25 mouse cellular contexts compared by ENCODE assay signal in genomic region chr17:87897175-87897574, GRCm38 (mm10). TPM values are rescaled to one million over a fixed set of nuclear protein-coding genes. Genes with fewer than 3 reads are reported as not detected.
DNase-seq lines count a peak whose midpoint lies in the region; ATAC-seq and TF ChIP-seq lines count a peak whose summit lies in the region.
"Had no signal": no experiment of that assay in that cellular context is flagged by ENCODE, and none has a peak within 500 bp of the region (broad histone marks: within the 10 kb centered on the region; RNA-seq: fewer than 3 reads in every experiment).

No protein-coding gene starts in this region.

- no peaks in the 10 kb centered on the region for H3K27me3 ChIP-seq in embryonic facial prominence, embryonic 11.5 days (ENCODE audit: control insufficient read depth, insufficient read depth, low read length)
- H3K27me3 ChIP-seq in embryonic facial prominence, embryonic 10.5 days (replicated peaks; ENCODE audit: low read depth, poor library complexity, severe bottlenecking), result no peaks in the 10 kb centered on the region
- H3K27me3 ChIP-seq in lung, embryonic 15.5 days, result no peaks in the 10 kb centered on the region
- H3K27me3 ChIP-seq in midbrain, embryonic 13.5 days, result no peaks in the 10 kb centered on the region
- H3K27me3 ChIP-seq in liver, embryonic 11.5 days (replicated peaks; ENCODE audit: control insufficient read depth, insufficient read depth, low read length), result no peaks in the 10 kb centered on the region
- H3K27me3 ChIP-seq: forebrain, embryonic 15.5 days; limb, embryonic 15.5 days; neural tube, embryonic 12.5 days had no signal

- no peak for TF ChIP-seq CTCF in brain, embryonic 14.5 days (IDR thresholded peaks at IDR 0.05; ENCODE audit: borderline replicate concordance, extremely low read depth, insufficient read depth, insufficient read length)

- TF ChIP-seq POLR2A in brain, embryonic 14.5 days (IDR thresholded peaks at IDR 0.05; ENCODE audit: borderline replicate concordance, extremely low read depth, insufficient read depth, insufficient read length, poor library complexity, severe bottlenecking), result no peak

- no peak overlapping the region for H3K4me2 ChIP-seq in embryonic facial prominence, embryonic 11.5 days (ENCODE audit: low read depth, low read length)
- H3K4me2 ChIP-seq in lung, embryonic 15.5 days, result no peak overlapping the region
- no peak overlapping the region for H3K4me2 ChIP-seq in midbrain, embryonic 13.5 days (replicated peaks)
- no peak overlapping the region for H3K4me2 ChIP-seq in liver, embryonic 11.5 days
- H3K4me2 ChIP-seq: forebrain, embryonic 15.5 days; limb, embryonic 15.5 days; neural tube, embryonic 12.5 days had no signal

- DNase-seq in embryonic facial prominence, embryonic 11.5 days (ENCODE audit: low spot score), result peak; percentile 25
- no peak for DNase-seq in embryonic facial prominence, embryonic 10.5 days (ENCODE audit: low spot score)
- DNase-seq in lung, postnatal 14 days, result no peak
- peak; percentile 55 for DNase-seq in brain, embryonic 14.5 days (ENCODE audit: low read depth)
- no peak for DNase-seq in liver, embryonic 11.5 days (ENCODE audit: low spot score)
- DNase-seq: adrenal gland, postnatal 36 days; cerebellum, adult 2 months; cerebellum, postnatal 36 days; gastrocnemius, postnatal 25 days; kidney, adult 2 months; kidney, postnatal 10 days; layer of hippocampus, postnatal 36 days; spleen, adult 18-20 months; thymus, postnatal 36 days had no signal

- no peak overlapping the region for H3K27ac ChIP-seq in embryonic facial prominence, embryonic 11.5 days (replicated peaks; ENCODE audit: low read depth, low read length)
- no peak overlapping the region for H3K27ac ChIP-seq in embryonic facial prominence, embryonic 10.5 days (replicated peaks)
- H3K27ac ChIP-seq in lung, embryonic 15.5 days, result no peak overlapping the region
- no peak overlapping the region for H3K27ac ChIP-seq in midbrain, embryonic 13.5 days
- no peak overlapping the region for H3K27ac ChIP-seq in liver, embryonic 11.5 days (ENCODE audit: low read depth, low read length)
- H3K27ac ChIP-seq: forebrain, embryonic 15.5 days; layer of hippocampus, adult 2 months; limb, embryonic 15.5 days; macrophage; neural tube, embryonic 12.5 days had no signal

- no peaks in the 10 kb centered on the region for H3K4me1 ChIP-seq in embryonic facial prominence, embryonic 11.5 days (ENCODE audit: control insufficient read depth, insufficient read depth, low read length)
- H3K4me1 ChIP-seq in embryonic facial prominence, embryonic 10.5 days, result peaks cover 5% of the 10 kb centered on the region; the same call in 1 of the 2 replicates
- no peaks in the 10 kb centered on the region for H3K4me1 ChIP-seq in lung, embryonic 15.5 days
- H3K4me1 ChIP-seq in midbrain, embryonic 13.5 days (replicated peaks), result peaks cover 13% of the 10 kb centered on the region
- no peaks in the 10 kb centered on the region for H3K4me1 ChIP-seq in liver, embryonic 11.5 days (replicated peaks; ENCODE audit: control insufficient read depth, insufficient read depth, low read length)
- H3K4me1 ChIP-seq: limb, embryonic 15.5 days; neural tube, embryonic 12.5 days had no signal

- H3K4me3 ChIP-seq in embryonic facial prominence, embryonic 11.5 days (ENCODE audit: low read depth, low read length), result no peak overlapping the region
- H3K4me3 ChIP-seq in embryonic facial prominence, embryonic 10.5 days, result no peak overlapping the region
- H3K4me3 ChIP-seq in lung, embryonic 15.5 days, result no peak overlapping the region
- H3K4me3 ChIP-seq in midbrain, embryonic 13.5 days (replicated peaks), result no peak overlapping the region
- no peak overlapping the region for H3K4me3 ChIP-seq in liver, embryonic 11.5 days (ENCODE audit: low read depth, low read length)
- H3K4me3 ChIP-seq: forebrain, embryonic 15.5 days; layer of hippocampus, adult 2 months; limb, embryonic 15.5 days; neural tube, embryonic 12.5 days had no signal

- no peak for ATAC-seq in embryonic facial prominence, embryonic 11.5 days (replicated peaks; ENCODE audit: insufficient number of reproducible peaks, low FRiP score, low TSS enrichment, low read depth)
- ATAC-seq in lung, embryonic 15.5 days (ENCODE audit: borderline replicate concordance, extremely low read depth, low FRiP score, low TSS enrichment), result peak; percentile 56
- ATAC-seq in midbrain, embryonic 13.5 days, result 0 out of 2 replicates have a peak, but pooled peaks have one; percentile 34
- ATAC-seq in liver, embryonic 11.5 days (replicated peaks; ENCODE audit: low FRiP score), result no peak
- ATAC-seq: forebrain, embryonic 15.5 days; inflammation-experienced regulatory T-cells, adult 6 months had no signal

- H3K9me3 ChIP-seq in embryonic facial prominence, embryonic 11.5 days (replicated peaks; ENCODE audit: control insufficient read depth, low read length), result no peaks in the 10 kb centered on the region
- no peaks in the 10 kb centered on the region for H3K9me3 ChIP-seq in embryonic facial prominence, embryonic 10.5 days
- no peaks in the 10 kb centered on the region for H3K9me3 ChIP-seq in lung, embryonic 15.5 days
- peaks cover 5% of the 10 kb centered on the region; the same call in 1 of the 2 replicates for H3K9me3 ChIP-seq in midbrain, embryonic 13.5 days
- no peaks in the 10 kb centered on the region for H3K9me3 ChIP-seq in liver, embryonic 11.5 days (ENCODE audit: control insufficient read depth, low read length)
- H3K9me3 ChIP-seq: forebrain, embryonic 15.5 days; limb, embryonic 15.5 days; neural tube, embryonic 12.5 days had no signal

- H3K9ac ChIP-seq in embryonic facial prominence, embryonic 11.5 days (replicated peaks; ENCODE audit: low read length), result no peak overlapping the region
- no peak overlapping the region for H3K9ac ChIP-seq in lung, embryonic 15.5 days
- H3K9ac ChIP-seq in midbrain, embryonic 13.5 days (replicated peaks), result no peak overlapping the region
- H3K9ac ChIP-seq in liver, embryonic 11.5 days (ENCODE audit: low read depth, low read length), result no peak overlapping the region
- H3K9ac ChIP-seq: forebrain, embryonic 15.5 days; limb, embryonic 15.5 days; neural tube, embryonic 12.5 days had no signal

- no peaks in the 10 kb centered on the region for H3K36me3 ChIP-seq in embryonic facial prominence, embryonic 11.5 days (replicated peaks; ENCODE audit: control insufficient read depth, insufficient read depth, low read depth, low read length)
- no peaks in the 10 kb centered on the region for H3K36me3 ChIP-seq in embryonic facial prominence, embryonic 10.5 days (replicated peaks)
- H3K36me3 ChIP-seq in lung, embryonic 15.5 days, result no peaks in the 10 kb centered on the region
- H3K36me3 ChIP-seq in midbrain, embryonic 13.5 days, result no peaks in the 10 kb centered on the region
- H3K36me3 ChIP-seq in liver, embryonic 11.5 days (ENCODE audit: control insufficient read depth, insufficient read depth, low read length), result no peaks in the 10 kb centered on the region
- H3K36me3 ChIP-seq: forebrain, embryonic 15.5 days; G1E; limb, embryonic 15.5 days; neural tube, embryonic 12.5 days had no signal

- 54% methylated on average over 6 of the region's 6 CpGs for WGBS in embryonic facial prominence, embryonic 11.5 days
- WGBS in embryonic facial prominence, embryonic 10.5 days, result 62% methylated on average over 6 of the region's 6 CpGs
- 42% methylated on average over 6 of the region's 6 CpGs for WGBS in lung, embryonic 15.5 days
- WGBS in midbrain, embryonic 13.5 days, result 54% methylated on average over 6 of the region's 6 CpGs
- WGBS in liver, embryonic 11.5 days, result 68% methylated on average over 6 of the region's 6 CpGs

RNA-seq across cellular contexts. Expression of gene Rpl36-ps4, which starts 23.6 kb away (rescaled TPM):
- polyA plus RNA-seq in embryonic facial prominence, embryonic 11.5 days (2014; fragmentation: Nextera tagmentation; extraction: Ambion mirVana), result not detected in 2 replicates
- polyA plus RNA-seq in embryonic facial prominence, embryonic 10.5 days (2016; fragmentation: Nextera tagmentation; extraction: Ambion mirVana), result not detected in 2 replicates
- not detected in 2 replicates for polyA plus RNA-seq in lung, embryonic 15.5 days (2015; fragmentation: Nextera tagmentation; extraction: Ambion mirVana)
- not detected in 2 replicates for polyA plus RNA-seq in brain, embryonic 14.5 days (2012; rRNA removed)
- polyA plus RNA-seq in midbrain, embryonic 13.5 days (2015; fragmentation: Nextera tagmentation; extraction: Ambion mirVana), result not detected in 2 replicates
- polyA plus RNA-seq in liver, embryonic 11.5 days (2014; fragmentation: Nextera tagmentation; extraction: Ambion mirVana), result not detected in 2 replicates
- polyA plus RNA-seq: cerebellum, adult 2 months; forebrain, embryonic 15.5 days; G1E; heart, embryonic 16.5 days; inflammation-experienced regulatory T-cells, adult 6 months; kidney, adult 2 months; limb, embryonic 15.5 days; liver, embryonic 16.5 days; macrophage; neural tube, embryonic 12.5 days had no signal

Comparison
In these comparisons a context has a peak if more than half of its experiments do, and no peak if none do; other contexts are left out.
1. DNase-seq: peak in embryonic facial prominence, embryonic 11.5 days (single experiment) and brain, embryonic 14.5 days (single experiment); none in embryonic facial prominence, embryonic 10.5 days (single experiment), lung, postnatal 14 days (single experiment) and liver, embryonic 11.5 days (single experiment).
2. ATAC-seq: peak in lung, embryonic 15.5 days (single experiment) and midbrain, embryonic 13.5 days (single experiment); none in embryonic facial prominence, embryonic 11.5 days (single experiment) and liver, embryonic 11.5 days (single experiment).